Mouse (Mus musculus) Patski (cell line): ENCODE measurements around the gene Arrdc5. TPM values are rescaled to one million over a fixed set of nuclear protein-coding genes. Genes with fewer than 3 reads are reported as not detected.
A peak's percentile ranks its signal among the peaks of the same experiment; 100 is the strongest.

Experiments
- ATAC-seq: fragments of 100-300 bp; one replicate; pipeline ENCODE4 v1.8.0; 2021
- CTCF ChIA-PET: fragments of 350-600 bp; sonication (Branson Sonifier 250); formaldehyde crosslinking; loops from one replicate; lab custom pipeline; 2022; ENCODE audit warnings: inconsistent platforms; lab: Charles Lee
- POLR2A ChIA-PET: fragments of 350-600 bp; sonication (Branson Sonifier 250); formaldehyde crosslinking; loops from one replicate; lab custom pipeline; 2022; ENCODE audit warnings: antibody characterized with exemption, inconsistent platforms; lab: Charles Lee
- DNase-seq: peaks from one replicate; pipeline ENCODE4 v3.0.0-alpha.2; 2011; ENCODE audit warnings: low read depth, low spot score
- H3K27me3 ChIP-seq: fragments of 371-371 bp; one replicate; pipeline ENCODE4 v1.5.1; 2021
- CTCF ChIP-seq: fragments of 100-300 bp; IDR thresholded peaks from one replicate; pipeline ENCODE4 v1.5.1; 2021
- in situ Hi-C: fragments of 300-500 bp; cut with MboI; formaldehyde crosslinking; loops from 3 replicates; pipeline ENCODE4 v1.11.1; 2018; ENCODE audit warnings: low pct_unique_long_range_greater_than_20kb, mixed read lengths
- polyA plus RNA-seq: library from polyadenylated mRNA; unstranded; gene quantifications from one replicate; pipeline ENCODE4 v1.2.3, GENCODE M21; 2021

Arrdc5 gene
- polyA plus RNA-seq, 1 experiment from 2014 or later: not detected

GRCm38 (mm10) chr17:56257181-56257894, 42.7 kb downstream of the Arrdc5 start:
- TF ChIP-seq CTCF: no peak
- DNase-seq (no peak), ATAC-seq (peak; percentile 3)
- in situ Hi-C loops: loop anchor here (10.0 kb wide), 1 partner anchor 53 kb away; no protein-coding TSS in a partner anchor
- no peaks in the 10 kb centered on the region for H3K27me3 ChIP-seq
- POLR2A ChIA-PET: no interaction called here
- CTCF ChIA-PET: interaction anchor here (0.7 kb wide), 1 partner anchor 100 kb away, joined by 3 read pairs; no protein-coding TSS in a partner anchor

GRCm38 (mm10) chr17:56256239-56256881, 43.7 kb downstream of the Arrdc5 start, which contains the start of gene Fem1a:
Gene Fem1a, plus strand, starts transcription at chr17:56256810.
- no peaks in the 10 kb centered on the region for H3K27me3 ChIP-seq
- in situ Hi-C loops: loop anchor here (10.0 kb wide), 1 partner anchor 52 kb away; no protein-coding TSS in a partner anchor
- DNase-seq: peak; percentile 96
- peak; percentile 54 for ATAC-seq
- ChIA-PET CTCF (interaction anchor here (0.8 to 3.1 kb wide), 20 partner anchors 8 to 130 kb away, joined by 3 to 24 read pairs (median 5); partner anchors contain the start of genes Dpp9 and Ticam1), POLR2A (interaction anchor here (0.6 to 1.7 kb wide), 4 partner anchors 32 to 60 kb away, joined by 3 to 4 read pairs (median 4); no protein-coding TSS in a partner anchor)
- no peak for TF ChIP-seq CTCF

- ChIA-PET CTCF (interaction anchor here (0.7 to 3.1 kb wide), 27 partner anchors 8 to 180 kb away, joined by 3 to 24 read pairs (median 5); partner anchors contain the start of genes Dpp9 and Ticam1), POLR2A (interaction anchor here (0.6 to 1.7 kb wide), 4 partner anchors 32 to 59 kb away, joined by 3 to 4 read pairs (median 4); no protein-coding TSS in a partner anchor)
- TF ChIP-seq CTCF: no peak
- peak; percentile 86 for ATAC-seq
- in situ Hi-C loops: loop anchor here (10.0 kb wide), 1 partner anchor 51 kb away; no protein-coding TSS in a partner anchor
- DNase-seq: peak; percentile 84
- H3K27me3 ChIP-seq: no peaks in the 10 kb centered on the region
Measured at GRCm38 (mm10) chr17:56255863-56256238, 44.2 kb downstream of the Arrdc5 start.

- ChIA-PET CTCF (interaction anchor here (0.7 to 3.1 kb wide), 28 partner anchors 9 to 180 kb away, joined by 3 to 24 read pairs (median 5); partner anchors contain the start of genes Dpp9 and Ticam1), POLR2A (interaction anchor here (0.9 to 1.7 kb wide), 3 partner anchors 36 to 59 kb away, joined by 3 to 4 read pairs (median 3); no protein-coding TSS in a partner anchor)
- TF ChIP-seq CTCF: no peak
- no peak for DNase-seq
- ATAC-seq: no peak
- in situ Hi-C loops: loop anchor here (10.0 kb wide), 1 partner anchor 51 kb away; no protein-coding TSS in a partner anchor
- H3K27me3 ChIP-seq: no peaks in the 10 kb centered on the region
Measured at GRCm38 (mm10) chr17:56255429-56255828, 44.7 kb downstream of the Arrdc5 start.

- no peak for ATAC-seq
- ChIA-PET CTCF (interaction anchor here (0.5 to 3.1 kb wide), 20 partner anchors 8 to 128 kb away, joined by 3 to 24 read pairs (median 5); partner anchors contain the start of genes Dpp9 and Ticam1), POLR2A (interaction anchor here (0.6 kb wide), 1 partner anchor 147 kb away, joined by 3 read pairs; no protein-coding TSS in a partner anchor)
- in situ Hi-C loops: loop anchor here (5.0 to 10.0 kb wide), 2 partner anchors 50 to 122 kb away; no protein-coding TSS in a partner anchor
- no peaks in the 10 kb centered on the region for H3K27me3 ChIP-seq
- TF ChIP-seq CTCF: no peak
- no peak for DNase-seq
Measured at GRCm38 (mm10) chr17:56254695-56255094, 45.4 kb downstream of the Arrdc5 start.

GRCm38 (mm10) chr17:56251136-56251829, 48.8 kb downstream of the Arrdc5 start:
- CTCF ChIA-PET: interaction anchor here (0.6 to 1.3 kb wide), 4 partner anchors 12 to 92 kb away, joined by 3 to 4 read pairs (median 4); no protein-coding TSS in a partner anchor
- TF ChIP-seq CTCF: peak; percentile 75
- no peak for ATAC-seq
- no peak for DNase-seq
- peaks cover 12% of the 10 kb centered on the region for H3K27me3 ChIP-seq
- POLR2A ChIA-PET: interaction anchor here (0.7 kb wide), 1 partner anchor 32 kb away, joined by 3 read pairs; no protein-coding TSS in a partner anchor
- in situ Hi-C loops: loop anchor here (5.0 to 10.0 kb wide), 2 partner anchors 46 to 119 kb away; no protein-coding TSS in a partner anchor

- POLR2A ChIA-PET: no interaction called here
- no peak for TF ChIP-seq CTCF
- in situ Hi-C loops: no loop called here
- CTCF ChIA-PET: interaction anchor here (1.7 kb wide), 1 partner anchor 10 kb away, joined by 5 read pairs; no protein-coding TSS in a partner anchor
- DNase-seq (no peak), ATAC-seq (no peak)
- peaks cover 26% of the 10 kb centered on the region for H3K27me3 ChIP-seq
Measured at GRCm38 (mm10) chr17:56245608-56246007, 54.5 kb downstream of the Arrdc5 start.

Other genes starting within 250 kb of the Arrdc5 start
- gene Ubxn6, start 225.3 kb downstream of the Arrdc5 start, polyA plus RNA-seq: 66.0 TPM
- gene Hdgfl2, start 220.7 kb downstream of the Arrdc5 start, polyA plus RNA-seq: 117 TPM
- gene Plin4, start 190.5 kb downstream of the Arrdc5 start, polyA plus RNA-seq: 7.1 TPM
- 0.55 TPM for gene Plin5, start 182.7 kb downstream of the Arrdc5 start, polyA plus RNA-seq
- 0.08 TPM for gene Lrg1, start 178.3 kb downstream of the Arrdc5 start, polyA plus RNA-seq
- gene Sema6b, start 159.9 kb downstream of the Arrdc5 start, polyA plus RNA-seq: 2.0 TPM
- gene Tnfaip8l1, start 137.8 kb downstream of the Arrdc5 start, polyA plus RNA-seq: 2.0 TPM
- gene Mydgf, start 116.4 kb downstream of the Arrdc5 start, polyA plus RNA-seq: 96.5 TPM
- 58.5 TPM for gene Dpp9, start 81.4 kb downstream of the Arrdc5 start, polyA plus RNA-seq
- gene Fem1a, start 43.5 kb downstream of the Arrdc5 start, polyA plus RNA-seq: 17.2 TPM
- gene Ticam1, start 23.5 kb downstream of the Arrdc5 start, polyA plus RNA-seq: 23.9 TPM
- gene Plin3, start 7.4 kb downstream of the Arrdc5 start, polyA plus RNA-seq: 82.5 TPM
- 44.3 TPM for gene Uhrf1, start 3.0 kb upstream of the Arrdc5 start, polyA plus RNA-seq
- 29.1 TPM for gene Kdm4b, start 25.8 kb upstream of the Arrdc5 start, polyA plus RNA-seq
- gene Ptprs, start 176.2 kb upstream of the Arrdc5 start, polyA plus RNA-seq: 240 TPM
- not detected for gene Znrf4, start 212.1 kb upstream of the Arrdc5 start, polyA plus RNA-seq